Comparison of ENCODE assay signal across 8 mouse cellular contexts in the genomic region with DNA sequence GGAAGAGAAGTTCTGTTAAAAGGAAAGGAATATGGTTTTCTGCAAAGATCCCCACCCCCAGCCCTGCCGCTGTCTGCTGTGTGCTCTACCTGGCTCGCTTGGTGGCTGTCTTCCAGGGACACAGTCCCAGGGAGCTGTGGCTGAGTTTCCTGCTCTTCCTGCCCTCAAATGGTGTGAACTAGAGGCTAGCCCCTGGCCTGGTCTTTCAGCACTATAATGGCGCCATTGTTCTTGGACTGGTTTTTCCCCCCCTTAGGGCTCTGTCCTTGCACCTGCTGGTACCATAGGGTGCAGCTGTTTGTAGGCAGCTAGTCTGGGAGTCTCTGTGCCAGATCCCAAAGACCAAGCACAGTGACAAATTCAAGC. TPM values are rescaled to one million over a fixed set of nuclear protein-coding genes. Genes with fewer than 3 reads are reported as not detected.
DNase-seq lines count a peak whose midpoint lies in the region; ATAC-seq and TF ChIP-seq lines count a peak whose summit lies in the region.

No protein-coding gene starts in this region.

- no peaks in the 10 kb centered on the region for H3K9me3 ChIP-seq in forebrain, embryonic 10.5 days
- H3K9me3 ChIP-seq in forebrain, embryonic 11.5 days (ENCODE audit: control insufficient read depth, low read length): no peaks in the 10 kb centered on the region
- no peaks in the 10 kb centered on the region for H3K9me3 ChIP-seq in intestine, postnatal 0 days (ENCODE audit: control insufficient read depth)
- no peaks in the 10 kb centered on the region for H3K9me3 ChIP-seq in stomach, embryonic 15.5 days

- no peak overlapping the region for H3K9ac ChIP-seq in forebrain, embryonic 11.5 days (ENCODE audit: low read length)
- no peak overlapping the region for H3K9ac ChIP-seq in intestine, postnatal 0 days (ENCODE audit: low read depth, low read length)
- no peak overlapping the region for H3K9ac ChIP-seq in stomach, embryonic 15.5 days

- WGBS in forebrain, embryonic 10.5 days: 70% methylated on average over 3 of the region's 3 CpGs
- WGBS in forebrain, embryonic 11.5 days: 75% methylated on average over 3 of the region's 3 CpGs
- WGBS in intestine, postnatal 0 days: 53% methylated on average over 3 of the region's 3 CpGs
- WGBS in stomach, embryonic 15.5 days: 65% methylated on average over 3 of the region's 3 CpGs

- H3K4me2 ChIP-seq in forebrain, embryonic 11.5 days (ENCODE audit: low read depth, low read length, severe bottlenecking): no peak overlapping the region
- H3K4me2 ChIP-seq in intestine, postnatal 0 days (replicated peaks; ENCODE audit: low read depth): no peak overlapping the region
- H3K4me2 ChIP-seq in stomach, embryonic 15.5 days: no peak overlapping the region

- peaks cover 93% of the 10 kb centered on the region for H3K36me3 ChIP-seq in forebrain, embryonic 10.5 days (replicated peaks)
- no peaks in the 10 kb centered on the region; the same call in 1 of the 2 replicates for H3K36me3 ChIP-seq in forebrain, embryonic 11.5 days (ENCODE audit: control insufficient read depth, insufficient read depth, low read length)
- peaks cover 24% of the 10 kb centered on the region for H3K36me3 ChIP-seq in intestine, postnatal 0 days (ENCODE audit: control insufficient read depth, insufficient read depth)
- peaks cover 6% of the 10 kb centered on the region; the same call in 1 of the 2 replicates for H3K36me3 ChIP-seq in stomach, embryonic 15.5 days

- ATAC-seq in forebrain, embryonic 11.5 days (replicated peaks; ENCODE audit: low FRiP score): no peak
- ATAC-seq in intestine, postnatal 0 days: no peak
- no peak for ATAC-seq in stomach, embryonic 15.5 days (ENCODE audit: insufficient read depth, low FRiP score, low read depth)

- no peaks in the 10 kb centered on the region for H3K27me3 ChIP-seq in forebrain, embryonic 10.5 days (ENCODE audit: poor library complexity, severe bottlenecking)
- H3K27me3 ChIP-seq in forebrain, embryonic 11.5 days (ENCODE audit: control insufficient read depth, insufficient read depth, low read length): no peaks in the 10 kb centered on the region
- no peaks in the 10 kb centered on the region for H3K27me3 ChIP-seq in intestine, postnatal 0 days (replicated peaks; ENCODE audit: control insufficient read depth, insufficient read depth, low read length)
- H3K27me3 ChIP-seq in stomach, embryonic 15.5 days (replicated peaks): no peaks in the 10 kb centered on the region

- H3K4me1 ChIP-seq in forebrain, embryonic 10.5 days: peaks cover 32% of the 10 kb centered on the region
- 0 out of 2 replicates have a peak, but pooled peaks cover 2% of the 10 kb centered on the region for H3K4me1 ChIP-seq in forebrain, embryonic 11.5 days (replicated peaks; ENCODE audit: control insufficient read depth, insufficient read depth, low read length)
- 0 out of 2 replicates have a peak, but pooled peaks cover 5% of the 10 kb centered on the region for H3K4me1 ChIP-seq in intestine, postnatal 0 days (replicated peaks; ENCODE audit: control insufficient read depth, insufficient read depth, low read length)
- peaks cover 8% of the 10 kb centered on the region for H3K4me1 ChIP-seq in stomach, embryonic 15.5 days

- H3K27ac ChIP-seq in forebrain, embryonic 10.5 days: 0 out of 2 replicates have a peak overlapping the region, but pooled peaks have one; percentile 6
- H3K27ac ChIP-seq in forebrain, embryonic 11.5 days (ENCODE audit: low read depth, low read length): no peak overlapping the region
- 0 out of 2 replicates have a peak overlapping the region, but pooled peaks have one; percentile 15 for H3K27ac ChIP-seq in intestine, postnatal 0 days (ENCODE audit: low read depth, low read length)
- peak overlapping the region; percentile 26; the same call in 1 of the 2 replicates for H3K27ac ChIP-seq in stomach, embryonic 15.5 days

- no peak for DNase-seq in forebrain, embryonic 10.5 days (ENCODE audit: extremely low spot score, low spot score)
- DNase-seq in forebrain, embryonic 11.5 days (ENCODE audit: low spot score): no peak
- DNase-seq in right cerebral cortex, postnatal 25 days: peak; percentile 29
- DNase-seq in right cerebral cortex, postnatal 4 days: no peak
- no peak for DNase-seq in thymus, postnatal 4 days
- no peak for DNase-seq in spleen, postnatal 36 days (ENCODE audit: low spot score in 2 of 2)

- no peak overlapping the region for H3K4me3 ChIP-seq in forebrain, embryonic 10.5 days
- H3K4me3 ChIP-seq in forebrain, embryonic 11.5 days (ENCODE audit: low read depth, low read length): no peak overlapping the region
- H3K4me3 ChIP-seq in intestine, postnatal 0 days (ENCODE audit: low read depth, low read length): no peak overlapping the region
- H3K4me3 ChIP-seq in stomach, embryonic 15.5 days (replicated peaks): no peak overlapping the region

- no peak for TF ChIP-seq CTCF in intestine, postnatal 0 days (IDR thresholded peaks at IDR 0.05; ENCODE audit: low read depth)

RNA-seq across cellular contexts. Expression of a gene that starts 50.9 kb away (rescaled TPM):
- polyA plus RNA-seq in forebrain, embryonic 10.5 days (2016; fragmentation: Nextera tagmentation; extraction: Ambion mirVana): 5.9 and 7.7 TPM in 2 replicates
- 11.7 and 13.1 TPM in 2 replicates for polyA plus RNA-seq in forebrain, embryonic 11.5 days (2014; fragmentation: Nextera tagmentation; extraction: Ambion mirVana)
- polyA plus RNA-seq in intestine, postnatal 0 days (2015; fragmentation: Nextera tagmentation; extraction: Ambion mirVana): 4.2 and 4.3 TPM in 2 replicates
- polyA plus RNA-seq in stomach, embryonic 15.5 days (2015; fragmentation: Nextera tagmentation; extraction: Ambion mirVana): 7.7 and 8.4 TPM in 2 replicates
